Comparison of ENCODE assay signal across 25 mouse cellular contexts in the genomic region with DNA sequence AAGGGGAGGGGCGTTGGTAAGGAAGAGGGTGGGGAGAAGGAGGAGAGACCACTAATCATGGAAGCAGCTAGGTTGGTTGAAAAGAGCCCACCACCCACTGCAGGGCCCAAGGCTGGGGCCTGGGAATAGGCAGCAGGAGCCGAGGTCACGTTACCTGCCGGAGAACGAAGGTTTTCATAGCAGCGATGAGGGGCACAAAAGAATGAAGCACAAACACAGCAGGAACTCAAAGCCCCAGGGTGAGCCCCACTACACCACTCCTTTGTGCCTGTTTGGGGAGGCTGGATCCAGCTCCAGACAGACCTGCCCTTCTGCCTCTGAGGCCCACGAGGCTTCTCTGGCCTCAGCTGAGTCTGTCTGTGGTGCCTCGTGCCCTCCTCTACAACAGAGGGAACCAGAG. TPM values are rescaled to one million over a fixed set of nuclear protein-coding genes. Genes with fewer than 3 reads are reported as not detected.
"Had no signal": no experiment of that assay in that cellular context is flagged by ENCODE, and none has a peak within 500 bp of the region (broad histone marks: within the 10 kb centered on the region; RNA-seq: fewer than 3 reads in every experiment).

No protein-coding gene starts in this region.

- H3K4me2 ChIP-seq: kidney, embryonic 15.5 days; limb, embryonic 13.5 days; liver, embryonic 12.5 days; liver, embryonic 15.5 days; lung, embryonic 15.5 days; neural tube, embryonic 12.5 days; neural tube, embryonic 15.5 days had no signal

- DNase-seq: kidney, adult 8-10 months; kidney, postnatal 10 days; kidney, postnatal 36 days; left cerebral cortex, postnatal 4 days; liver; lung, adult 18-20 months; lung, postnatal 10 days; lung, postnatal 36 days; midbrain, embryonic 14.5 days; right cerebral cortex, adult 18-20 months; right cerebral cortex, postnatal 14 days; right cerebral cortex, postnatal 4 days; thymus, adult 2 months; thymus, postnatal 14 days; thymus, postnatal 4 days had no signal

- ATAC-seq: liver, embryonic 12.5 days had no signal

- H3K4me3 ChIP-seq: kidney, embryonic 15.5 days; limb, embryonic 13.5 days; liver, embryonic 12.5 days; liver, embryonic 15.5 days; lung, embryonic 15.5 days; megakaryocyte, embryonic 14.5 days; midbrain, embryonic 10.5 days; neural tube, embryonic 12.5 days; neural tube, embryonic 15.5 days had no signal

- H3K9me3 ChIP-seq: kidney, embryonic 15.5 days; limb, embryonic 13.5 days; liver, embryonic 12.5 days; liver, embryonic 15.5 days; lung, embryonic 15.5 days; megakaryocyte, embryonic 14.5 days; midbrain, embryonic 10.5 days; neural tube, embryonic 12.5 days; neural tube, embryonic 15.5 days had no signal

- H3K9ac ChIP-seq: kidney, embryonic 15.5 days; limb, embryonic 13.5 days; liver, embryonic 12.5 days; liver, embryonic 15.5 days; lung, embryonic 15.5 days; neural tube, embryonic 12.5 days; neural tube, embryonic 15.5 days had no signal

- H3K4me1 ChIP-seq: limb, embryonic 13.5 days; liver, embryonic 15.5 days; lung, embryonic 15.5 days; midbrain, embryonic 10.5 days; neural tube, embryonic 12.5 days; neural tube, embryonic 15.5 days had no signal

- H3K27me3 ChIP-seq: kidney, embryonic 15.5 days; limb, embryonic 13.5 days; liver, embryonic 12.5 days; liver, embryonic 15.5 days; lung, embryonic 15.5 days; megakaryocyte, embryonic 14.5 days; neural tube, embryonic 12.5 days; neural tube, embryonic 15.5 days had no signal

- H3K27ac ChIP-seq: kidney, embryonic 15.5 days; limb, embryonic 13.5 days; liver, embryonic 12.5 days; liver, embryonic 15.5 days; lung, embryonic 15.5 days; midbrain, embryonic 10.5 days; neural tube, embryonic 12.5 days; neural tube, embryonic 15.5 days; stomach, postnatal 0 days had no signal

RNA-seq across cellular contexts. Expression of a gene that starts 21.8 kb away (rescaled TPM):
- polyA plus RNA-seq: limb, embryonic 13.5 days; midbrain, embryonic 14.5 days; neural tube, embryonic 15.5 days had no signal
